Mouse (Mus musculus): ENCODE measurements around the gene Ccdc172. TPM values are rescaled to one million over a fixed set of nuclear protein-coding genes. Genes with fewer than 3 reads are reported as not detected.

The Ccdc172 gene
- polyA plus RNA-seq (2015; fragmentation: Nextera tagmentation; extraction: Ambion mirVana), result not detected in 2 replicates

DNA sequence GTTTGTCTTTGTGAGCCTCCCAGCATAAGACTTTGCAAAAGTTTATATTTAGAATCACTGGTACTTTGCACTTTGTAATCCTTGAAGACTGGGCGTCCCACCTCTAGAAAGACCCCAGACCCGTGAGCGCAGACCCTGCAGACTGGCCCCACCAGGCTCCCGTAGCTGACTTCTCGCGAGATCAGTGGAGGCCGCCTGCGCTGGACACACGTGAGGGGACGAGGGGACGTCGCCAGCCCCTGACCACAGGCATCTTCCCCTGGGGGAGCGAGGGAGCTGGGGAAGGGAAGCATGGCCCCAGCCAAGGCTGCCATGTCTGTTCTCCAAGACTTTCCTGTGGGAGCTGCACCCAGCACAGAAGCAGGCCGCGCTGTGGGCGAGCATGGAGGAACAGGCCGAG is at the start of gene Ccdc172:
Gene Ccdc172, plus strand, starts transcription at position 176 of the 400 bp plus-strand sequence.
- Histone ChIP-seq H3K4me1 (no peaks in the 10 kb centered on the region), H3K4me2 (replicated peaks) (no peak within 1 kb of the TSS), H3K9ac (no peak within 1 kb of the TSS), H3K36me3 (no peaks in the 10 kb centered on the region), H3K4me3 (no peak within 1 kb of the TSS), H3K27me3 (no peaks in the 10 kb centered on the region), H3K27ac (no peak within 1 kb of the TSS), H3K9me3 (no peaks in the 10 kb centered on the region)
- no peak for ATAC-seq (ENCODE audit: low FRiP score, low read depth)
- 92% methylated on average over 17 of the region's 17 CpGs for WGBS

DNA sequence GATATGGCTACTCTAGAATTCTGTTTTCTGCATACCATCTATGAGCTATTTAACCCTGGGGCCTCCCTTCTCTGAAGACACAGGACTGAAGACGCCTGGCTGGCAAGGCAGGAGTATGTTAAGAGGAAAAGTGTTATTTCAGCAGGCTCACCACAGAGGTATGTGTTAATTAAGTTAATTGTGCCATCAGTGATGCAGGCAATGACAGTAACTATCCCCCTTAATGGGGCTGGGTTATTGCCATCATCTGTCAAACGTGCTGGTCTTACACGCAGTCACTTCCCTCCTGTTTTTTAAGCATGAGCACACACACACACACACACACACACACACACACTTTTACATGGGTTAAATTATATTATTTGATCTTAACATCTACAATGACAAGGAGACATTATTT is 48.0 kb upstream of the Ccdc172 start:
- Histone ChIP-seq H3K9me3 (peaks cover 4% of the 10 kb centered on the region; the same call in 1 of the 2 replicates), H3K4me2 (replicated peaks) (no peak overlapping the region), H3K9ac (no peak overlapping the region), H3K36me3 (no peaks in the 10 kb centered on the region), H3K27me3 (peaks cover 6% of the 10 kb centered on the region; the same call in 1 of the 2 replicates), H3K4me3 (no peak overlapping the region), H3K27ac (no peak overlapping the region), H3K4me1 (peaks cover 10% of the 10 kb centered on the region)
- WGBS, result 60% methylated on average over 3 of the region's 3 CpGs
- no peak for ATAC-seq (ENCODE audit: low FRiP score, low read depth)

DNA sequence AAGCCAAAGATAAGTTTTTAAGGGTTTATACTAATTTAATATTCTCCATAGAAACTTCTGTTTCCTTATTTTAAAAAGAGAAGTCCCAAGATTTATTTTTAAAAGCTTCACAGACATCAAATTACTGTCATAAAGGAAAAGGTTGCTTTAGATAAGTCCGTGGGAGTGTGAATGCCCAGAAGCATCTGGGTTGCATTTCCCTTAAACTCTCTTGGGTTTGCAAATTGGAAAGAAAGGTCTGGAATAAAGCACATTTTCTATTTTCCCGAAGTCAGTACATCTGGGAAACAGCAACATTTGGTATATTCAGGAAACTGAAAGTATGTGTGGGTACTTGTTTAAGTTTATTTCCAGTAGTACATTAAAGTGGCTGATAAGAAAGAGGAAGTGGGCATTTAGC is 43.5 kb upstream of the Ccdc172 start:
- ATAC-seq (ENCODE audit: low FRiP score, low read depth), result no peak
- no peak overlapping the region for H3K4me2 ChIP-seq (replicated peaks)

DNA sequence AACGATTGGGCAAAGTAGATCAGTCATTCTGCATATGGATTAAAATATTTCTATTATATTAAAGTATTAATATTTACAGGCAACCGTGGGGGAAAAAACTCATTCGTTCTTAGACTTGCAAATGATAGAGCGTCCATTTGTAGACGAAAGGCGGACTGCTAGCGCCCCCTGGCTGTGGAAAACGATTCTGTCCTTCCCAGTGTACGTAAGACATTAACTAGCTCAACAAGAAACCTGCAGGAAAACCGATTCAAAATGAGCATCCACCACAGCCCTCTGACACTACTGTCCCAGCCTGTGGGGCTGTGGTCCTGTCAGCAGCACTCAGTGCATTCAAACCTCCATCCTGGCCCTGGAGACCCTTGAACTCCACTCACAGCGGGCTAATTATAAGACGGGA is 42.4 kb upstream of the Ccdc172 start:
- Histone ChIP-seq H3K9me3 (peaks cover 4% of the 10 kb centered on the region; the same call in 1 of the 2 replicates), H3K4me2 (replicated peaks) (no peak overlapping the region), H3K27me3 (no peaks in the 10 kb centered on the region), H3K27ac (no peak overlapping the region), H3K36me3 (no peaks in the 10 kb centered on the region), H3K4me1 (peaks cover 14% of the 10 kb centered on the region), H3K9ac (no peak overlapping the region), H3K4me3 (no peak overlapping the region)
- ATAC-seq (ENCODE audit: low FRiP score, low read depth), result peak; percentile 28; the same call in 1 of the 2 replicates
- 18% methylated on average over 12 of the region's 12 CpGs for WGBS

More for the DNA sequence above, 43.5 kb upstream of the Ccdc172 start:
- Histone ChIP-seq H3K9ac (no peak overlapping the region), H3K27ac (no peak overlapping the region), H3K9me3 (peaks cover 4% of the 10 kb centered on the region; the same call in 1 of the 2 replicates), H3K27me3 (no peaks in the 10 kb centered on the region), H3K4me3 (no peak overlapping the region), H3K4me1 (peaks cover 14% of the 10 kb centered on the region), H3K36me3 (no peaks in the 10 kb centered on the region)
- 8% methylated on average over 2 of the region's 2 CpGs for WGBS

DNA sequence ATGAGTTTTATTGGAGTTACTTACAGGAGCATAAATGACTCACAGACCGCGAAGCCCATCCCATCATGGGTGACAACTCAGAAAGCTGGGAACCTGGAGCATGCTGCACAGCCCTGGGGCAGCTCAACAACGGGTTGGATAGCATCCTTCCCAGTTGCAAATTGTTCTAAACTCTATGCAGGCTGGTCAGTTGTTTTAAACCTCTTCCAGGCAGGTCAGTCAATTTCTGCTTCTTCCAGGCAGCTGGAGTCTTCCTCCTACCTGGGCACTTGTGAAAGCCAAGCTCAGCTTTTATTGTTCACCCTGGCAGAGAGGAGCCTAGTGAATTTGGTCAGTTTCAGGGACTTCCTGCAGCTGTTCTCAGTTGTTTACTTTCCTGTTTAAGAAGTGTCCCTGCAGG is 37.5 kb upstream of the Ccdc172 start:
- Histone ChIP-seq H3K9ac (no peak overlapping the region), H3K27me3 (no peaks in the 10 kb centered on the region), H3K4me2 (replicated peaks) (no peak overlapping the region), H3K27ac (no peak overlapping the region), H3K9me3 (no peaks in the 10 kb centered on the region), H3K36me3 (no peaks in the 10 kb centered on the region), H3K4me3 (no peak overlapping the region), H3K4me1 (no peaks in the 10 kb centered on the region)
- no peak for ATAC-seq (ENCODE audit: low FRiP score, low read depth)
- 90% methylated on average over 3 of the region's 3 CpGs for WGBS

DNA sequence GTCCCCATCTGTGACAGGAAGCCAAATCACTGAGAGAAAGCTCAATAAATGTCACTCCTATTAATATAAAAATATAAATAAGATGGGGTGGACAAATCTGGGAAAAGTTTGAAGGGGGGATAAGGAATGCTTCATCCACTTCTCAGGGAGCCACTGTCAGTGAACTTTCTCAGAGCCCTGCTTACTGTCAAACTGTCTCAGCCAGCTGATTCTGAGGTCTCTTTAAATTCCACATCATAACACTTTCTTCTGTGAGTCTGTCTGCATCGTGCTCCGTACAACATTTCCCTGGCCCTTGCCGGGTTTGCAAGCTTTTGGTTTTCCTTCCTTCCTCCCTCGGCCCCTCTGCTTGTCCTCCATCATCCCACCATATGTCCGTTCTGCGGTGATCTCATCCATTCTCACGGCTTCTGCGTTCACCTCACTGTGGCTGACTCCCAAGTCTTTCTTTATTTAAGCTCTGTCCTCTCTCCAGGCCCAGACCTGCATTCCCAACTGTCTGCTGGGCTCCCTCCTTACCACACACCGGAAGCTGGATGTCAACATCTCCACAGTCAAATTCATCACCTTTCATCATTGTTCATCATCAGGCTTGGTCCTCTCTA is 29.3 kb upstream of the Ccdc172 start:
- WGBS, result 71% methylated on average over 9 of the region's 9 CpGs
- no peak overlapping the region for H3K9ac ChIP-seq
- peaks cover 15% of the 10 kb centered on the region for H3K4me1 ChIP-seq
- H3K36me3 ChIP-seq, result no peaks in the 10 kb centered on the region
- peaks cover 14% of the 10 kb centered on the region for H3K9me3 ChIP-seq
- no peak overlapping the region for H3K4me2 ChIP-seq (replicated peaks)
- no peak for ATAC-seq (ENCODE audit: low FRiP score, low read depth)
- no peak overlapping the region for H3K4me3 ChIP-seq
- H3K27ac ChIP-seq, result no peak overlapping the region
- H3K27me3 ChIP-seq, result no peaks in the 10 kb centered on the region

DNA sequence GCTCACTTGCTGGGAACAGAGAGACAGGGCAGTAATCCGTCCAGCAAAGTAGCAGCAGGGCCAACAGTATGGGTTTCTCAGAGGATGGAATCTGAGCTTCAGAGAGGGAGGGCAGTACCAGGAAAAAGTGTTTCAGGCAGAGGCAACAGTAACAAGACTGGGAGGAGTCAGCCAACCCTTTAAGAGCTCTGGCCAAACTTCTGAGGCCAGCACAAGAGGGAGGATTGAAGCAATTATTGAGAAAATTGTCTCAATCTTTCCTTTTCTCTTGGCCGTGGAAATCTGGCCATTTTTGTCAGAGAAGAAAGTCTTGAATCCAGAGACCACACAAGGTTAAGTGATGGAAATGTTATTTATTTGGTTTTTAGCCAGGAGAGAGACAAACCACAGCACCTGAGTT is 25.1 kb upstream of the Ccdc172 start:
- Histone ChIP-seq H3K9ac (no peak overlapping the region), H3K4me3 (no peak overlapping the region), H3K27ac (no peak overlapping the region), H3K9me3 (peaks cover 10% of the 10 kb centered on the region; the same call in 1 of the 2 replicates), H3K4me1 (peaks cover 15% of the 10 kb centered on the region), H3K4me2 (replicated peaks) (no peak overlapping the region), H3K27me3 (no peaks in the 10 kb centered on the region), H3K36me3 (no peaks in the 10 kb centered on the region)
- 43% methylated on average over 2 of the region's 2 CpGs for WGBS
- ATAC-seq (ENCODE audit: low FRiP score, low read depth), result no peak

DNA sequence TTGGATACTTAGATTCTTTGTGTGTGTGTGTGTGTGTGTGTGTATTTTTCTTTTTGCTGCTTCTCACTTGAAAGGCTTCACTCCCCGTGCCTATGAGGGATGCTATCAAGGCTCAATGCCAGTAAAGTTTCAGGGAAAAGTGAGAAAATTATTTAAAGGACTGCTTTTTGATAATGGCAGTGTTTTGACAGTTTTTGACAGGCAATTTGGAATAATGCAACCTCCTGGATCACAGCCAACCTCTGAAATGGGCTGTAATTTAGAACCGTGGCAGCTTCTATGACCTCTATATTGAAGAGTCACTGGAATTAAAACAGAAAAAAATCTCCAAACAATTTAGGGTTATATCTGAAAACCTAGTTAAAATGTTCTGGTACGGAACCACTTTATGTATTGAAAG is 14.7 kb upstream of the Ccdc172 start:
- Histone ChIP-seq H3K36me3 (no peaks in the 10 kb centered on the region), H3K27me3 (no peaks in the 10 kb centered on the region), H3K4me1 (peaks cover 3% of the 10 kb centered on the region; the same call in 1 of the 2 replicates), H3K4me3 (no peak overlapping the region), H3K4me2 (replicated peaks) (no peak overlapping the region), H3K9me3 (no peaks in the 10 kb centered on the region), H3K27ac (no peak overlapping the region), H3K9ac (no peak overlapping the region)
- no peak for ATAC-seq (ENCODE audit: low FRiP score, low read depth)
- 59% methylated on average over 3 of the region's 3 CpGs for WGBS

DNA sequence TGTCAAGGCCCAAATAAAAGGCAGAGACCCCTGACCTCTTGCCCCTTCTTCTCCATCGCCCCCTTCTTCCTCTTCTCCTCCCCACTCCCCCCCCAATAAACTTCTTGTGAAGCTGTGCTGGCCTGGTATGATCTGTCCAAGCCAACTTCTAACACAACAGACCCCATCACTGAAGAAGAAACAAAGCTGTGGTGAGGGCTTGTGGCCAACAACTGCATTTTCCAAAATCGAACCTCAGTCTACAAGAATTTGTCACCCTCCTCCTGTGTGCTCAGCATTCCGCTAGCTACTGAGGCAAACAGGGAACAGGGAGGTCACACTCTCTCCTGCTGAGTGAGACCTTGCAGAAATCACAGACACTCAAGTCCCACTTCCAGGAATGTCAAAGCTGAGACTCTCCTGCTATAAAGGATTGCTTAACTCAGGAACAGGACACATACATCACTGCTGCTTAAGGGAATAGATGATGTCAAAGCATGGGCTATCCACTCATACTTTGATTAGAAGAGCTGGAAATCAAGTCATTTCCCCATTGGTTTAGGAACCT is 12.3 kb upstream of the Ccdc172 start:
- no peak for ATAC-seq (ENCODE audit: low FRiP score, low read depth)
- no peaks in the 10 kb centered on the region for H3K9me3 ChIP-seq
- H3K4me3 ChIP-seq, result no peak overlapping the region
- no peaks in the 10 kb centered on the region for H3K36me3 ChIP-seq
- H3K27ac ChIP-seq, result no peak overlapping the region
- no peak overlapping the region for H3K9ac ChIP-seq
- WGBS, result 79% methylated on average over 3 of the region's 3 CpGs
- no peak overlapping the region for H3K4me2 ChIP-seq (replicated peaks)
- no peaks in the 10 kb centered on the region for H3K27me3 ChIP-seq
- H3K4me1 ChIP-seq, result peaks cover 6% of the 10 kb centered on the region

DNA sequence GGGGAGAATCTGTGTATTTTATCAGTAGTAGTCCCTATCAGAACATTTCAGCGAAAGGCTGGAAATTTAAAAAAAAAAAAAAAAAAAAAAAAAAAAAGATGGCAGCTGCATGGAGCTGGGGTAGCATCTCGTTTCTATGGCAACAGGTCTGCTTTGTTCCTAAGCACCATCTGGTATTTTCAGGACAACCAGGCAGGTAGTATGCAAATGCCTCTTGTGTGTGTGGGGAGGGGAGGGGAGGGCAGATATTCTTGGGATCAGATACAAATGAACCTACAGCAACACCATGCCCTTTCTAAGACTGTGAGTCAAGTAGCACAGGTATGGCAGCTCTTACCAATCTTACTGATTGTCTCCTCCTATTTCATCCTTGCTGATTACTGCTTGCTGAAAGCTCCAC is 11.7 kb upstream of the Ccdc172 start:
- peaks cover 6% of the 10 kb centered on the region for H3K4me1 ChIP-seq
- H3K9ac ChIP-seq, result no peak overlapping the region
- H3K36me3 ChIP-seq, result no peaks in the 10 kb centered on the region
- H3K9me3 ChIP-seq, result no peaks in the 10 kb centered on the region
- H3K4me3 ChIP-seq, result no peak overlapping the region
- no peak overlapping the region for H3K27ac ChIP-seq
- H3K27me3 ChIP-seq, result no peaks in the 10 kb centered on the region
- no peak for ATAC-seq (ENCODE audit: low FRiP score, low read depth)
- no peak overlapping the region for H3K4me2 ChIP-seq (replicated peaks)
- 87% methylated on average over 2 of the region's 2 CpGs for WGBS

DNA sequence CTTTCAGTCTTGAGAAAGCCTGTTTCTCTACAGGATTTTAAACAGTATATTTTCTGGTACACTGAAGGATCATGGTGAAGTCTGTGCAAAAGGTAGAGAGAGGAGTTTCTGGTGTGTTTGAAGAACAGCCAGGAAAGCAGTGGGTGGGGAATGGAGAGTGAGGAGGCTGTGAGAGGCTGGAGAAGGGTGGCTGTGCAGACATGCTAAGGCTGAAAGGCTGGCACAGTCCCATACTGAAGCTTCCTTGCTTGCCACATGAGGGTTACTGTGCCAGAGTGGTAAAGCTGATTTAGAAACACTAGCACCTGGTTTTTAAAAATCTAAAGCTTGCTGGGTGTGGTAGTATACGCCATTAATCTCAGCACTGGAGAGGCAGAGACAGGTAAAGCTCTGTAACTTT is 9.9 kb downstream of the Ccdc172 start:
- H3K4me3 ChIP-seq, result no peak overlapping the region
- no peak for ATAC-seq (ENCODE audit: low FRiP score, low read depth)
- no peaks in the 10 kb centered on the region for H3K9me3 ChIP-seq
- H3K9ac ChIP-seq, result no peak overlapping the region
- H3K27ac ChIP-seq, result no peak overlapping the region
- peaks cover 14% of the 10 kb centered on the region; the same call in 1 of the 2 replicates for H3K4me1 ChIP-seq
- H3K4me2 ChIP-seq (replicated peaks), result no peak overlapping the region
- H3K36me3 ChIP-seq, result no peaks in the 10 kb centered on the region
- peaks cover 3% of the 10 kb centered on the region; the same call in 1 of the 2 replicates for H3K27me3 ChIP-seq
- WGBS, result 86% methylated on average over 1 of the region's 1 CpGs

DNA sequence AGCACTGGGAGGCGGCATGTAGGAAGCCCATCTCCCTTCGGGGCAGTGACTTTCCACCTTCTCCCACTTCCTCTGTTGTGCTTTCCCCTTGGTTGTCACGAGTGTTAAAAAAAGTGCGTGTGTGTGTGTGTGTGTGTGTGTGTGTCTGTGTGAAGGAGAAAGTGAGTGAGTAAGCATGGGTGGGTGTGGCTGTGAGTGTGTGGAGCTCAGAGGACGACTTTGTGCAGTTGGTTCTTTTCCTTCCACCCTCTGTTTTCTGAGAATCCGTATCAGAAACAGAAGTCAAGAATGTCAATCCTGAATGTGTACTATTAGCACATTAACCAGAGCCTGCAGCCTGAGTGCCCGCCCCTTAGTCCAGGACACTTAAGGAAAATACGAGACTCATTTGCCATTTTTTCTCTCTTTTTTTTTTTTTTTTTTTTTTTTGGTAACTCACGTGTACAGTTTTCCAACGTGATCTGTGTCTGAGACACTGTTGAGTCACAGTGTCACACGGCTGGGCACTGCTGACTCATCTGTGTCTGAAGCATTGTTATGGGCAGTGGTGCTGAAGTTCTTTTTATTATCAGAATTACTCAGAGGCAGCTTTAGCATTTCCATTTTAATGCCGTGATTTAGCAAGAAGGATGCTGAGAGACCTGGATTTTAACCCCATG is 12.1 kb downstream of the Ccdc172 start:
- Histone ChIP-seq H3K9me3 (no peaks in the 10 kb centered on the region), H3K4me3 (no peak overlapping the region), H3K4me2 (replicated peaks) (no peak overlapping the region), H3K36me3 (no peaks in the 10 kb centered on the region), H3K27ac (no peak overlapping the region), H3K27me3 (peaks cover 3% of the 10 kb centered on the region; the same call in 1 of the 2 replicates), H3K9ac (no peak overlapping the region), H3K4me1 (peaks cover 14% of the 10 kb centered on the region; the same call in 1 of the 2 replicates)
- no peak for ATAC-seq (ENCODE audit: low FRiP score, low read depth)
- 45% methylated on average over 12 of the region's 12 CpGs for WGBS

Data from limb, embryonic 13.5 days (tissue).